Mouse (Mus musculus) heart, embryonic 11.5 days (tissue): ENCODE data around the gene Atad5. TPM values are rescaled to one million over a fixed set of nuclear protein-coding genes. Genes with fewer than 3 reads are reported as not detected.
"Not testable (repeated sequence)": the region's sequence is repeated elsewhere in the genome, so short reads cannot be mapped to it uniquely, and the experiment has no call there.

Source experiments
- ATAC-seq: fragments of 200-750 bp; cut with Nextera tagmentation; replicated peaks from 2 replicates; pipeline ENCODE4 v1.8.0; 2017; ENCODE audit warnings: moderate library complexity; ENCODE audit not compliant: insufficient number of reproducible peaks, low FRiP score, low TSS enrichment
- H3K27ac ChIP-seq: fragments of 300-500 bp; sonication (generic); 2 replicates; pipeline ENCODE4 v1.5.1; 2014; ENCODE audit warnings: mild to moderate bottlenecking, low read depth, low read length
- H3K27me3 ChIP-seq: fragments of 300-500 bp; sonication (generic); 2 replicates; pipeline ENCODE4 v1.6.1; 2014; ENCODE audit warnings: mild to moderate bottlenecking, low read length, mixed read lengths; ENCODE audit not compliant: control insufficient read depth, insufficient read depth
- H3K36me3 ChIP-seq: fragments of 300-500 bp; sonication (generic); 2 replicates; pipeline ENCODE4 v1.6.1; 2014; ENCODE audit warnings: mild to moderate bottlenecking, low read length, moderate library complexity, mixed read lengths; ENCODE audit not compliant: control insufficient read depth, insufficient read depth
- H3K4me1 ChIP-seq: fragments of 300-500 bp; sonication (generic); 2 replicates; pipeline ENCODE4 v1.6.1; 2014; ENCODE audit warnings: low read length; ENCODE audit not compliant: control insufficient read depth, insufficient read depth
- H3K4me2 ChIP-seq: fragments of 300-500 bp; sonication (generic); 2 replicates; pipeline ENCODE4 v1.6.1; 2014; ENCODE audit warnings: mild to moderate bottlenecking, moderate library complexity
- H3K4me3 ChIP-seq: fragments of 300-500 bp; sonication (generic); 2 replicates; pipeline ENCODE4 v1.5.1; 2014; ENCODE audit warnings: low read depth, low read length
- H3K9ac ChIP-seq: fragments of 300-500 bp; sonication (generic); 2 replicates; pipeline ENCODE4 v1.6.1; 2014; ENCODE audit warnings: mild to moderate bottlenecking, low read depth, low read length, moderate library complexity
- H3K9me3 ChIP-seq: fragments of 300-500 bp; sonication (generic); replicated peaks from 2 replicates; pipeline ENCODE4 v1.6.1; 2016; ENCODE audit warnings: low read length; ENCODE audit not compliant: control insufficient read depth
- WGBS: fragments of 180-500 bp; shearing (Covaris S2); extraction: QIAGEN DNeasy Blood & Tissue Kit; methylation state at CpG from one replicate; pipeline ENCODE4 v1.1.7; 2014; ENCODE audit not compliant: insufficient replicate concordance; 5-methylcytosine and 5-hydroxymethylcytosine counted together
- polyA plus RNA-seq: library from polyadenylated mRNA; unstranded; fragments of >200 nt; fragmentation: Nextera tagmentation; extraction: Ambion mirVana; gene quantifications from 2 replicates; pipeline ENCODE4 v1.2.1, GENCODE M21; 2014

Atad5 gene
- polyA plus RNA-seq, 1 experiment from 2014 or later, result 8.9 TPM

DNA sequence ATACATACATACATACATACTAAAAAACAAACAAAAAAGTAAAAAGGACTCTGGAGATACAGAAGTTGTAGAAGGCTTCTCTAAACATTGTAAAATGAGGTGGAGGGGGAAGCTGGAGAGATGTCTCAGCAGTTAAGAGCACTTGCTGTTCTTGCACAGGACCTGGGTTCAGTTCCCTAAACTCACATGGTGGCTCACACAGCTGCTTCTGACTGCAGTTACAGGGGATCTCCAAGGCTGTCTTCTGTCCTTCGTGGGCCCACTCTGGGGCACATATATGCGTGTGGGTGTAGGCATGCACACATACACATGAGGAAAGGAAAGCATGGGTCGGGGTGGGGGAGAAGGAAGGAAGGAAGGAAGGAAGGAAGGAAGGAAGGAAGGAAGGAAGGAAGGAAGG is 80.4 kb downstream of the Atad5 start:
- Histone ChIP-seq H3K36me3 (no peaks in the 10 kb centered on the region), H3K27me3 (no peaks in the 10 kb centered on the region), H3K9me3 (no peaks in the 10 kb centered on the region), H3K27ac (no peak overlapping the region), H3K4me1 (no peaks in the 10 kb centered on the region), H3K9ac (no peak overlapping the region), H3K4me3 (no peak overlapping the region), H3K4me2 (no peak overlapping the region)
- no peak for ATAC-seq
- WGBS, result 77% methylated on average over 3 of the region's 3 CpGs

DNA sequence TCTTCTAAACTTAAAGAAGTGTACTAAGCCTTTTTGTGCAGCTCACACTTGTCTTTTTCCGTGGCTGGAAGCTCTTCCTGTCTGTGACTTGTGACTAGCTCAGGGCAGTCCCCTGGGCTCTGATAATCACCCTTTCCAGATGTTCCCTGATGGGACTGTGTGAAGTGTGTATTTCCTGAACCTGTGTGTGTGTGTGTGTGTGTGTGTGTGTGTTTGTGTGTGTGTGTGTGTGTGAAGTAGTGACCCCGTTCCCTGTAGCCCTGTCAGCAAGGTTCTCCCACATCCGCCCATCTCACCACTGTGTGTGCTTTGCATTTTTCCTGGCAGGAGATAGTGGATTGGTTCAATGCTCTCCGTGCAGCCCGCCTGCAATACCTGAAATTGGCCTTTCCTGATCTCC is 81.2 kb downstream of the Atad5 start:
- no peaks in the 10 kb centered on the region for H3K36me3 ChIP-seq
- no peaks in the 10 kb centered on the region for H3K9me3 ChIP-seq
- no peak overlapping the region for H3K27ac ChIP-seq
- no peak overlapping the region for H3K9ac ChIP-seq
- no peak overlapping the region for H3K4me3 ChIP-seq
- no peaks in the 10 kb centered on the region for H3K27me3 ChIP-seq
- WGBS, result 61% methylated on average over 5 of the region's 5 CpGs
- no peak for ATAC-seq
- no peak overlapping the region for H3K4me2 ChIP-seq
- H3K4me1 ChIP-seq, result no peaks in the 10 kb centered on the region

DNA sequence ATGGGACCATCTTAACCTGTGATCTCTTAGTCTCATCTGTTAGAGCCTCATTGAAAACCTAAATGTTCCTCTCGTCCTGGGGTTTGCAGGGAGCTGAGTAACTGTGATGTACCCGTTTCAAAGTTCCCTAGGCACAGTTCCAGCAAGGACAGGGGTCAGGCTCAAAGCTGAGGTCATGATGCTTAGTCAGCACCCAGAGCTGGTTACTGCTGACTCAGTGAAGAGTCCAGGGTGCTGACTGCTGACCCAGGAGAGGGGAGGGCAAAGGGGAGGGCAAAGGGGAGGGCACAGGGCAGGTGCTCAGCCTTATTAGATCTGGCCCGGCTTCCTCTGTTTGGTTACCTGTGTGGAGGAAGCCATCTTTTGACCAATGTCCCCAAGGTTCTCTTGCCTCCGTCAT is 82.7 kb downstream of the Atad5 start:
- no peak overlapping the region for H3K4me2 ChIP-seq
- H3K27ac ChIP-seq, result no peak overlapping the region
- 71% methylated on average over 4 of the region's 4 CpGs for WGBS
- H3K9me3 ChIP-seq, result no peaks in the 10 kb centered on the region
- ATAC-seq, result no peak
- no peaks in the 10 kb centered on the region for H3K36me3 ChIP-seq
- H3K27me3 ChIP-seq, result no peaks in the 10 kb centered on the region
- H3K4me1 ChIP-seq, result no peaks in the 10 kb centered on the region
- no peak overlapping the region for H3K9ac ChIP-seq
- no peak overlapping the region for H3K4me3 ChIP-seq

DNA sequence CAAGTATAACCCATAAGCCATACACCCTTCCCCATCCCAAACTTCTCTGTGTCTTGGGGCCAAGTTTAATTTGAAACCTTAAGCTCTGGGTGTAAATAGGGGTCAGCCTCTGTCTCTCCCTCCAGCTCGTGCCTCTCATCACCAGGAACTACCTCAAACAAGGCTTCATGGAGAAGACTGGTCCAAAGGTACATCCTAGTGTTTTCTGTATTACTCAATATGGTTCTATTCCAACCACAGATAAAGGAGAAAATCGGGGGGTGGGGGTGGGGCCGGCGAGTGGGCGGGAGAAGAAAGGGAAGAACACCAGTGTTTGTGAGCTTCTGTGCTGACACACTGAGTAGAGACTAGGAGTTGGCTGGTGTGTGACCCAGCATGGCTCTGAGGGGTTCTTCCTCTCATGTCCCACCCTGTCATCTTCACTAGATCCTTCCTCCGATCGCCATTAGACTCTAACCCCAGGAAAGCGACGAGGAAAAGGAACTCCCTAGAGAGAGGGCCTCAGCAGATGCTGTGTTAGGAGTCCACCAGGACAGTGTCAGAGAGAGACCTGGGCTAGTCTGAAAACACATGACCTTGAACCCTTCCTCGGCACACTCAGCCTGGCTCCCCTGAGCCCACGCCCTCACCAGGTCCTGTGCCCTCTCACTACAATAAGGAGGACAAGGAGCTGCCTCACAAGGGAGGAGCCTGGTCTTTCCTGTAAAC is 84.9 kb downstream of the Atad5 start:
- Histone ChIP-seq H3K4me3 (no peak overlapping the region), H3K27me3 (no peaks in the 10 kb centered on the region), H3K9me3 (no peaks in the 10 kb centered on the region), H3K36me3 (no peaks in the 10 kb centered on the region), H3K9ac (no peak overlapping the region), H3K4me2 (no peak overlapping the region), H3K27ac (no peak overlapping the region), H3K4me1 (no peaks in the 10 kb centered on the region)
- no peak for ATAC-seq
- 79% methylated on average over 11 of the region's 11 CpGs for WGBS

DNA sequence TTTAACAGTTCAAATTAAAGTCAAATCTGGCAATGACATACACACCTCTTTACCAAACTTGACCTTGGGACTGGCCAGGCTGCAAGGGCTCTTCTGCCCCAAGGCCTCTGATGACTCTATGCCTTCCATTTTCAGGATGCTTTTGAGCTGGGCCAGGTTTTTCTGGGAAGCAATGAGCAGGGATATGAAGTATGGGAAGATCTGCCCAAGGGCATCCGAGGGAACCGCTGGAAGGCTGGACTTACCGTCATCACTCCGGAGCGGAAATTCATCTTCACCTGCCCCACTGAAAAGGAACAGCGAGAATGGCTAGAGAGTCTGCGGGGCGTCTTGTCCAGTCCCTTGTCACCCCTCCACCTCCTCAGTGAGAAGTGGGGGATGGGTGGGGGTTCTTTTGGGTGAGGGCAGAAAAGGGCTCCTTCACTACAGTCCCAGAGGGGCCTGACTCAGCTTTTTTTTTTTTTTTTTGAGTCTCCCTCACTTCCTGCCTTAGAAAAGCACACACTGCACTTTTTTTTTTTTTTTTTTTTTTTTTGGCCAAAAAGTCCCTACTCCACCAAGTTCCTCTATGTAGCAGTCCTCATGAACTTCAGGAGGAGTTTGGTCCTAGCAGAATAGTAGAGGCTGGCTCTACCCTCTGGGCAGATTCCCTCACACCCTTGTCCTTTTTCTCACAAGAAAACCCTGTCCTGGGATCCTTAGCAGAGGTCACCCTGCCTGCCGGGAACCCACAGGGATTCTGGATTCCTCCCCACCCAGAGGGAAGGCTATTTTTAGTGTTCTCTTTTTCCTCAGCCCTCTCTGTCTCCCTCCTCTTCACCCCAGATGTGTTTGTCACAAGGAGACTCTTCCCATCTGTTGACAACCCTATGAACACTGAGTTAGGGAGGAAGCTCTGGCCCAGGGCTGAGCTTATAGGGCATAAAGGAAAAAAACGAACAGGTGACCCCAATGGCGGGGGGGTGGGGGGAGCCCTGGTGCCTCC is 88.0 kb downstream of the Atad5 start:
- no peak for ATAC-seq
- Histone ChIP-seq H3K9ac (no peak overlapping the region), H3K27me3 (no peaks in the 10 kb centered on the region), H3K27ac (0 out of 2 replicates have a peak overlapping the region, but pooled peaks have one; percentile 7), H3K4me3 (no peak overlapping the region), H3K36me3 (no peaks in the 10 kb centered on the region), H3K9me3 (no peaks in the 10 kb centered on the region), H3K4me1 (no peaks in the 10 kb centered on the region), H3K4me2 (no peak overlapping the region)
- 62% methylated on average over 11 of the region's 11 CpGs for WGBS

DNA sequence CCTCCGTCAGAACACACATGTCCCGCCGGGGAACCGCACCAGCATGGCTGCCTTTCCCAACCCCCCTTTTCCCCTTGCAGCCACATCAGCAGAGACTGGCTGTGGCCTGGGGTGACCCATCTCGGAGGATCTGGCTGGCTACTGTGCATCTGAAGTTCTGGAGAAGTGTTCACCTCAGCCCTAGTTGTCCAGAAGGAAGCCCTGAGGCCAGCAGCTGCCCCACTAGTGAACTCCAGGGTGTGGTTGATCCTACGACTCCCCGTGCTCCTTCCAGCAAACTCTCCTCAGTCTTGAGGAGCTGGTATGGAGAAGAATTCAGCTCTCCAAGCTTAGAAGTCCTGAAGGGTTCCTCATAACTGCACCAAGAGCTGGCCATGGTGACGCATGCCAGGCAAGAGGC is 89.1 kb downstream of the Atad5 start:
- Histone ChIP-seq H3K9me3 (no peaks in the 10 kb centered on the region), H3K4me2 (no peak overlapping the region), H3K27ac (no peak overlapping the region), H3K4me1 (no peaks in the 10 kb centered on the region), H3K27me3 (no peaks in the 10 kb centered on the region), H3K4me3 (no peak overlapping the region), H3K9ac (no peak overlapping the region), H3K36me3 (no peaks in the 10 kb centered on the region)
- WGBS, result 88% methylated on average over 8 of the region's 8 CpGs
- no peak for ATAC-seq

DNA sequence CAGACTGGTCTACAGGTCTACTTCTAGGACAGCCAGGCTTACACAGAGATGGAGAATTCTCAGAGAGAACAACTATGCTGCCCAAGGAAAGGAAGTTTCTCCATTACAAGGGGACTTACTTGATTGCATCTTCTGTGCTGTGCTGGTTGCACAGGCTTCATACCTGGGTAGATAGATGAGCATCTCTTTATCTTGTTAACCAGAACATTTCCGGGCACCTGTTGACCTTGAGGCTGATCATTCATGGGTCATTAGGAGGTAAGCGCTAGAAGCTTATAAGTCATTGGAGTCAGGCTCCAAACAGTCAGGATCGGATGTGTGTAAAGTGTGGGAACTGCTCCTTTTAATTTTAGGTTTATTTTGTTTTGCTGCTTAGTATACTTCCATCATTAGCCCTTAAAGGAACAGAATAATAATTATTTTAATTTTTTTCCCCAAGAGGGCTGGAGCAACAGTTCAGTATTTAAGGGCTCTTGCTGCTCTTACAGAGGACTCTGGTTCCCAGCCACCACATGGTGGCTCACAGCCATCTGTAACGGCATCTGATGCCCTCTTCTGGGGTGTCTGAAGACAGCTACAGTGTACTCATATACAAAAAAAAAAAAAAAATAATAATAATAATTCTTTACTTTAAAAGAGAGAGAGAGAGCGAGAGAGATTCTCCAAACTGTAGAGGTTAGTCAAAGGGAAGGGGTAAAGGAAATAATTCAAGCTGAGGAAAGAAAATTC is 92.0 kb downstream of the Atad5 start:
- no peaks in the 10 kb centered on the region for H3K9me3 ChIP-seq
- 0 out of 2 replicates have a peak, but pooled peaks cover 2% of the 10 kb centered on the region for H3K4me1 ChIP-seq
- ATAC-seq, result no peak
- H3K9ac ChIP-seq, result no peak overlapping the region
- no peak overlapping the region for H3K4me3 ChIP-seq
- no peaks in the 10 kb centered on the region for H3K27me3 ChIP-seq
- no peak overlapping the region for H3K4me2 ChIP-seq
- WGBS, result 67% methylated on average over 5 of the region's 5 CpGs
- no peak overlapping the region for H3K27ac ChIP-seq
- no peaks in the 10 kb centered on the region for H3K36me3 ChIP-seq

DNA sequence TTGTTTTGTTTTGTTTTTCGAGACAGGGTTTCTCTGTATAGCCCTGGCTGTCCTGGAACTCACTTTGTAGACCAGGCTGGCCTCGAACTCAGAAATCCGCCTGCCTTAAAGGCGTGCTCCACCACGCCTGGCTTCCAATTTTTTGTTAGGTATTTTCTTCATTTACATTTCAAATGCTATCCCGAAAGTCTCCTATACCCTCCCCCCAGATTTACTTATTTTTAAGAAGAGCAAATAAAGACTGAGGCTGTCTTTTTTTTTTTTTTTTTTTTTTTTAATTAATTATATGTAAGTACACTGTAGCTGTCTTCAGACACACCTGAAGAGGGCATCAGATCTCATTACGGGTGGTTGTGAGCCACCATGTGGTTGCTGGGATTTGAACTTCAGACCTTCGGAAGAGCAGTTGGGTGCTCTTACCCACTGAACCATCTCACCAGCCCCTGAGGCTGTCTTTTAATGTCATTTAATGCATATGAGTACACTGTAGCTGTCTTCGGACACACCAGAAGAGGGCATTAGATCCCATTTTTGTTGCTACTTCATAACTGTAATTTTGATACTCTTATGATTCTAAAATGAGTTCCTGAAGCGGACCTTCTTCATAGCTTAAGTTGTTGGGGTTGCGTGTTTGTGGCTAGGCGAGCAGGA is 94.0 kb downstream of the Atad5 start:
- not testable (repeated sequence) for ATAC-seq, H3K4me1 ChIP-seq, H3K36me3 ChIP-seq, H3K9me3 ChIP-seq, H3K27ac ChIP-seq, H3K27me3 ChIP-seq
- 43% methylated on average over 12 of the region's 12 CpGs for WGBS
- Histone ChIP-seq H3K9ac (peak overlapping the region; percentile 89), H3K4me3 (peak overlapping the region; percentile 85), H3K4me2 (peak overlapping the region; percentile 73)
